Mouse (Mus musculus) cerebellum, adult 2 months (tissue): ENCODE data around the gene Pfn3.

Experiments used
- CTCF ChIP-seq: fragments of 200-500 bp; IDR thresholded peaks from 2 replicates; pipeline ENCODE4 v1.5.1; 2011; ENCODE audit warnings: low read depth, mild to moderate bottlenecking, control low read depth, low read length, moderate library complexity, borderline replicate concordance; ENCODE audit not compliant: insufficient read depth
- POLR2A ChIP-seq: fragments of 200-500 bp; IDR thresholded peaks from 2 replicates; pipeline ENCODE4 v1.6.1; 2011; ENCODE audit warnings: low read length, control low read depth, borderline replicate concordance; ENCODE audit not compliant: insufficient read depth

- no peak for TF ChIP-seq POLR2A
- no peak for TF ChIP-seq CTCF
These were observed at the start of gene Pfn3 for GRCm38 (mm10) chr13:55414743-55415380.
